Mouse (Mus musculus) liver, embryonic 14 days (tissue): Measurements from ENCODE around the gene Ttf2. TPM values are rescaled to one million over a fixed set of nuclear protein-coding genes. Genes with fewer than 3 reads are reported as not detected.

Experiments
- polyA plus RNA-seq: library from polyadenylated mRNA; depleted of rRNA; stranded (reverse); fragments of >200 nt; gene quantifications from 2 replicates; pipeline ENCODE4 v1.2.3, GENCODE M21; 2012; rRNA removed

Gene Ttf2
- 5.8 and 7.6 TPM in 2 replicates for polyA plus RNA-seq

DNA sequence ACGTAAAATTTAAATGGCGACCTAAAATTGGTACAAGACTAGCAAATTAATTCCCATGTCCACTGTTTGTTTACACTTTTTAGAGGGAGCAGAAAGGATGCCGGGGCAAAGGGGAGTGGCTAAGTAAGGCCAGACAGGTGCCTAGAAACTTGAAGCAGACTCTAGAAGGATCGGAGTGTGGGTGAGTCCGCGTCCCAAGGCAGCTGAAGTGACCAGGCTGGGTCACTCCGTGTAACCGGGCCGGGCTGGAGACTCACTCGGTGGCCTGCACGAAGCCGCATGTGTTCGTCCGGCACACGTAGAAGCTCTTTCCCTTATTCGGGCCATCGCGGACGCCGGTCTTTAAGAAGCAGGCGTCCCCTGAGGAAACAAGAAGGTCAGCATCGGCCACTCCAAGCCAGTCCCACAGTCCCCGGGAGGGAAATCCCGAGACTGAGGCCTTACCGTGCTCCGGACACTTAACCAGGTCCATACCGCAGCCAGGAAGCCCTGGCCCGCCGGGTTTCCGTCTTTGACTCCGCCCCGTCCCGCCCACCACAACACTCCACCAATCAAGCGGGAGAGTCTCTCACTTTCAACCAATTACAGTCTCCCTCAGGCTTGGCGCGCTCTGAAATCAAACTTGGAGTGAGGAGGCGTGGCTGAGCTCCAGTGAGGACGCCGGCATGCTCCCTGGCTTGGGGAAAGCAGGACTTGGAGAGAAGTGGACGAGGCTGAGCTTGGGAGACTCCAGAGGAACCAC is at the start of gene Ttf2:
Gene Ttf2, minus strand, starts transcription at position 488 of the 742 bp plus-strand sequence.

DNA sequence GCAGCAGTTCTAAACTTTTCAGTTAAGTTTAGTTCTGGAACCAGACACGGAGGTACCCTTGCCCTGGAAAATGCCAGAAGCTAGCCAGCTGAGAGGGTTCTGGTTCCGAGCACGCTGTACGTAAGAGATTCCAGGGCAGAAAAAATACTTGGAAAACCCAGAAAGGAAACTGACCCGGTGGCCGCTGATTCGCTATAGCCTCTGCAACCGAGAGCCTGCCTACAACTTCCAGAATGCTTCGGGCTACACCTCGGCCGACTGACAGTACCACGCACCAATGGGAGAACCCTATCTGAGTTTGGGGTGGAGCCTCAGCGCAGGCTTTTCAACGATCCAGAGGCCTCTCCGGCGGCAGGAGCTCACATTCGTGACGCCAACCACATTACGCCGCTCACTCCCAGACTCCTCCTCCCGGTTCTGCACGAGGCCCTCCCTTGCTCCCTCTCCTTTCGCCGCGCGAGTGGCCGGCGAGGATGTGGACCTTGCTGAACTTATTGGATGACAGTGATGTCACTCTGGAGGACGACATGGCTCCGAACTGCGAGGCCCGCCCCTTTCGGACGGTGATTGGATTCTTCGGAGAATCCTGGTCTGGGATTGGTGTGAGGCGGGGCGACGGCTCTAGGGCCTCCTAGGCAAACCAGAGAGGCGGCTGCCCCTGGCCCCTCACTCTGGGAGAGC is 47.5 kb downstream of the Ttf2 start, which contains the start of gene Trim45:
Gene Trim45, plus strand, starts transcription at position 378 of the 681 bp plus-strand sequence.

Other genes starting within 250 kb of the Ttf2 start
- not detected in 2 replicates for gene Vtcn1, start 144.2 kb downstream of the Ttf2 start, polyA plus RNA-seq
- 0.87 and 0.97 TPM in 2 replicates for gene Trim45, start 47.5 kb downstream of the Ttf2 start, polyA plus RNA-seq
- 0.01 and 0.02 TPM in 2 replicates for gene Cd101, start 59.9 kb upstream of the Ttf2 start, polyA plus RNA-seq
- 1.2 TPM in 2 replicates for gene Ptgfrn, start 140.6 kb upstream of the Ttf2 start, polyA plus RNA-seq